Mouse (Mus musculus): Measurements from ENCODE around the gene Fev.

Gene Fev

DNA sequence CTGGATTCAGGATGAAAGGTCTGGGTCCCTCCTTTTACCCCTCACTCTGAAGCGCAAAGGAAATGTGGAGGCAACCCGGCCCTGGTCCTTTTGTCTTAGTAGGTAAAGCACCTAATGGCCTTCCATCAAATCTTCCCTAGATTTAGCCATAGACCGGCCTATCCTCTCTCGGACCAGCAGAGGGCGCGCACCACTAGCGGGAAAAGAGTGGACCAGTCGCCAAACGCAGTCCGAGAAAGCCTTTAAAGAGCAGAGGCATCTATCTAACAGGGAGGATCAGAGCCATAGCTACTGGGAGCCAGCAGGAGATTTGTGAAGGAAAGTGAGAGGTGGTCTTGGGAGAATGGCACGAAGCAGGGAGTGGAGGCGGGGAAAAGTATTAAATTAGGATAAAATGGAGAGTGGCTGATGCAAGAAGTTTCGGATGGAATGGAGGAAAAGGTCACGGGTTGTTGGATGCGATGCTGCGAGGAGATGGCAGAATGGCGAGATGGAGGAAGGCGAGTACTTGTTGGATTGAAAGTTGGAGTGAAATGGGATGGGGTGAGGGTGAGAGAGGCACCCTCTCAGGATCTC, 4.3 kb downstream of the Fev start:
- peak; percentile 80 for DNase-seq (ENCODE audit: low read depth, low spot score)

DNA sequence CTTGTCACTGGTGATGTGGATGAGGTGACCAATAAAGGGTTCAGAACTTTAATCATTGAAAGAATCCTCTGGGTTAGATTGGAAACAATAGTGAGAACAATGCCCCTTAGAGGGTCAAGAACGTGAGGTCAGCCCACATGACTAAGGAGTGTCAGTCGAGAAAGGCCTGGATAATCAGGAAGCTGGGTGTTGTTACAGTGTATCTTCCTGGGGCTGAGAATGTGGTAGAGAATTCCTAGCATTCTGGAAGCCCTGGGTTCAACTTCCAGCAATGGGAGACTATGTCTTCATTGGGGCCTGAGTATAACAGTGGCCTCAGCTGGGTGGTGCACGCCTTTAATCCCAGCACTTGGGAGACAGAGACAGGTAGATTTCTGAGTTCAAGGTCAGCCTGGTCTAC, 8.0 kb downstream of the Fev start:
- DNase-seq (ENCODE audit: low read depth, low spot score), result no peak

DNA sequence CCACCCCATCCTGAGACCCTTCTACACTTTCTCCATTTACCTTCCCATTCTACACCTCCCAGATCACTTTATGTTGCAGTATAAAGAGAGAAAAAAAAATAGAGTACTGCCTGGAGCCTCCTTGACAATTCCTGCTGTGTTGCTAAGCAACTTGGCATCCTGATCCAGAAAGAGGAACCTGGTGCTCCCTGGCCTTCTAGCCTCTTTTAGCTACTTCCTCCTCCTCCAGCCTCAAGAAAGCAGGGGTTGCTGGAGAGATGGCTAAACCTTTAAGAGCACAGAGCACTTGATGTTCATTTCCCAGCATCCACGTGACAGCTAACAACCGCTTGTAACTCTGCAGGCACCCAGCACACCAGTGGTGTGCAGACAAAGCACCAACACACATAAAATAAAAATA, 13.0 kb downstream of the Fev start:
- DNase-seq (ENCODE audit: low read depth, low spot score), result no peak

DNA sequence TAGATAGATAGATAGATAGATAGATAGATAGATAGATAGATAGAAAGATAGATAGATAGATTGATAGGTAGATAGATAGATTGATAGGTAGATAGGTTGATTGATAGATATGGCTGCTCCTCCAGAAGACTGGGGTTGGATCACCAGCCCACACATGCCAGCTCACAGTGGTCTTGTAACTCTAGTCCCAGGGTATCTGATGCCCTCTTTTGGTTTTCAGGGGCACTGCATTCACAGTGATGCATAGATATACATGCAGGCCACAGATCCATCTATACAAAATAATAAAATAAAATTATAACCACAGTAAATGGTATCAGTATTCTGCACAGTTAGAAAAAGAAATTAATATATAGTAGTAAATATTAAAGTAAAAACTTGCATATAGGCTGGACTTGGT, 23.4 kb downstream of the Fev start:
- DNase-seq (ENCODE audit: low read depth, low spot score), result no peak

DNA sequence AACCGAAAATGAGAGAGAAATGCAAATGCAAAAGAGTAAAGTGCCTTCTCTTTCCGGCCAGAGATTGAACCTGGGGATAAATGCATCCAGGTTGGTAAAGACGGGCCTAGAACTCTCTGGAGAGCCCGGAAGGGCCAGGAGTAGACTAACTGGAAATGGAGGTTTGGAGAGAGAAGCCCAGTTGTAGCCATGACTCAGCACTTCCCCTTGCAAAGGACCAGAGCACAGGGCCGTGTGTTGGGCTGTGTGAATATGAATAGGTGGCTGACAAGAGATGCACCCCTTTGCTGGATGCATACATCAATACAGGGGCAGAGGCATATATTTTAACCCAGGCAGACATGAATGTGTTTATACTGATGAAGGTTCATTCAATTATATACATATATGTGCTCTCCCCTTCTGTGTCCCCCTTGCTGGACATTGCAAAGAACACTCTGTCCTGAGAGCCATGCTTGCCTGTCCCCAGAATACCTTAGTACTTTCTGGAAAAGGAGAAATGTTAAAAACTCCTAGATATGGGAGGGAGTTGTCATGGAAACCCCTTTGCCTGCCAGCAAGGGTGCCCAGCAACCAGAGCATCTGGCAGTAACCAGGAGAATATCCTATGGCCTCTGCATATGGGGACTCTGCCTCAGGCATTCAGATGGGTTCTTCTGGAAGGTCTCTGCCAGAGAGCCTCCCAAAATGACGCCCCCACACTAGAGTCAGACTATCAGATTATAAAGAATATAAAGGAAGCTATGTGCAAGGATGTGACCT, 25.8 kb downstream of the Fev start:
- no peak for DNase-seq (ENCODE audit: low read depth, low spot score)

DNA sequence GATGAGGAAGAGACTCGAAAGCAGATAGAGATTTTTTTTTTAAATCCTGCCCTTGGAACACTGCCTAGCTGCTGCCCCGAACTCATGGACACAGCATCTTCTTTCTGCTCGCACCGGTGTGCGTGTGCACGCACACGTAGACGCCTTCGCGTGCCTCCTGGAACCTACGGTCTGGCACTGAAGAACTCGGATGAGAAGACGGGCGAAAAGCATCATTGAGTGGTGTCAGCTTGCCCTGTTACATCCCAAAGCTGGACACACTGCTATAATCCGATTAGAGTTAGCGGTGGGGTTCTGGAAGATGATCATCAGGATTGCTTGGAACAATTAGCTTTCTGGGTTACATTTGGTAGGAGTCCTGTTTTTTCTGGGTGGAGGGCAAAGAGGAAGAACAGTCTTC, 26.4 kb downstream of the Fev start:
- DNase-seq (ENCODE audit: low read depth, low spot score), result no peak

DNA sequence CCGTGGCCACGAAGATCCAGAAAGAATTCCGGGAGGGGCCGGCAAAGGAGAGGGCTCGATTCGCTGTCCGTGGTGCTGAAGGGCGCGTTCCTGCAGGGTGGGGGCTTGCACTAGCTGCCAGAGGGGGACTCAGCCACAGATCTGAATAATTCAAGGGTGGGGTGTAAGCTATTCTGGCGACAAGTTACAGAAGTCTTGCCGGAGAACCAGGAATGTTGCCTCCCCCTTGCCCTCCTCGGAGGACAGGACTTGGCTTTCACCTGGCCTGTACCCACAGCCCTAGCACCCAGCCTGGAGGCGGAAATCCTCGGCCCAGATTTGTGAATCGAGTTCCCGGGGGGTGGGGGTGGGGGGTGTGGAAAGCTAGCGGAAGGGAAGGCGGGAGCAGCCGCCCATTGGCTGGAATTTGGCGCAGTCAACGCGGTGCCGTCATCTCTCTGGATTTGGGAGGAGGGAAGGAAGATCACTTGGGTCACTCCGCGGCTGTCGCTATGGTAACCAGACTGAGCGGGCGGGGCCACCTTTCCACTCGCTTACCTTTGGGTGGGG, 27.0 kb downstream of the Fev start:
- DNase-seq (ENCODE audit: low read depth, low spot score), result no peak

DNA sequence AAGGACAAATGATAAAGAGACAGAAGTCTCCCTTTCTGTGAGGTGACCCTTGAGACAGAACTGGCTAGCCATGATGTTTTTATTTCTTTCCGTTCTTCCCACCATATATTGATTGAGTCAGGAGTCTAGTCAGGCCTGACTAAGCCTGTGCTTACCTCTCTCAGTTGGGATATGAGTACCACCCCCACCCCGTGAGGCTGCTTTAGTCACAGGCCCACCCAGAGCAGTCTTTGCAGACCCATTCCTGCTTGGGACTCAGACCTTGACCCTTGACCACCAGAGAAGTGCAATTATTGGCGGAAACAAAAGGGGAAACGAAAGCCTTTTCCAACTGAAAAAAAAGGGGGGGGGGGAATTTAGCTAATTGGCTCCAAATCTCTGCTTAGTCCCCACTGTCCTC, 27.5 kb downstream of the Fev start:
- no peak for DNase-seq (ENCODE audit: low read depth, low spot score)

DNA sequence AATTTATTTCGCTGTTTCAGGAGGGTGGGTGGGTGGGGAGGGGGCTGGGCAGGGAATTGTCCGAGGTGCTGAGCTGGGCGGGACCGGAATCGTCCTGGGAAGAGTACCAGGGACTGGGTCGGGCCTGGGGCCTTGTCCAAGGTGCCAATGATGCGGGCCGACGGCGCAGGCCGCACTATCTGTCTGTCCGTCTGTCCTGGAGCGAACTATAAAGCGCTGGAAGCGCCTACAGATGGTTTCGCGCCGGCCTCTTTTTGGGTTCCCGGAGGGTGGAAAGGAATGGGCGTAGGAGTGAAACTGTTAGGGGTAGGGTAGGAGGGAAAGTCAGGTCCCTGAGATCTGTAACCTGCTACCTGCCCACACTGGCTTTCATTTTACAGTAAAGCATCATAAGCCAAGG, 28.0 kb downstream of the Fev start:
- DNase-seq (ENCODE audit: low read depth, low spot score), result no peak

DNA sequence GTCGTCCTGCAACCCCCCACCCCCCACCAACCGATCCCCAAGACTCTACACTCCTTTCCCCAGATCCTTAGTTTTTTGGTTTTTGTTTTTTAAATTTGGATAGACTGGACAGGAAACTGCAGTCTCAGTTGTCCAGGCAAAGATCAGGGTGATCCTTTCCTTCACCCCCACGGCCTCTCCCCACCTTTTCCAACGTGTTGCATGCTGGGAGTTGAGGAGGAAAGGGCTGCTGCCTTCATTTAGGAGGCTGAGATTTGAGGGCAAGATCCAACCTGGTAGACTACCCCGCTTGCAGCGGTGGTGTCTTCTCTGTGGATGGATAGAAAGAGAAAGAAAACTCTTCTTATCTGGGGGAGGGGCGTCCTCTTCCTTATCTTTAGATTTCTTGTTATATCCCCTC, 28.4 kb downstream of the Fev start:
- no peak for DNase-seq (ENCODE audit: low read depth, low spot score)

DNA sequence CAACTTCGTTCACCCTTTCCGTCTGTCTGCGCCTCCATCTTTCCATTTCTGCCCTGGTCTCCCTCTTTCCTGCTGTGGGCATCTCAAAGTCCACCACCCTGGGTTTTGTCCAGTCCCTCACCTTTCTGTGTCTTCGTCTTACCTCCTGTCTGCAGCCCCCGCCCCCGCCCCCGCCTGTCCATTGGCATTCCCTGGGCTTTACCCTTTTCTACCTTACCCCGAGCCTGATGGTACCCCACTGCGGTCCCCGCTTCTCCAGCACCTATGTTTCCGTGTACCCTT, 28.8 kb downstream of the Fev start:
- DNase-seq (ENCODE audit: low read depth, low spot score), result no peak

DNA sequence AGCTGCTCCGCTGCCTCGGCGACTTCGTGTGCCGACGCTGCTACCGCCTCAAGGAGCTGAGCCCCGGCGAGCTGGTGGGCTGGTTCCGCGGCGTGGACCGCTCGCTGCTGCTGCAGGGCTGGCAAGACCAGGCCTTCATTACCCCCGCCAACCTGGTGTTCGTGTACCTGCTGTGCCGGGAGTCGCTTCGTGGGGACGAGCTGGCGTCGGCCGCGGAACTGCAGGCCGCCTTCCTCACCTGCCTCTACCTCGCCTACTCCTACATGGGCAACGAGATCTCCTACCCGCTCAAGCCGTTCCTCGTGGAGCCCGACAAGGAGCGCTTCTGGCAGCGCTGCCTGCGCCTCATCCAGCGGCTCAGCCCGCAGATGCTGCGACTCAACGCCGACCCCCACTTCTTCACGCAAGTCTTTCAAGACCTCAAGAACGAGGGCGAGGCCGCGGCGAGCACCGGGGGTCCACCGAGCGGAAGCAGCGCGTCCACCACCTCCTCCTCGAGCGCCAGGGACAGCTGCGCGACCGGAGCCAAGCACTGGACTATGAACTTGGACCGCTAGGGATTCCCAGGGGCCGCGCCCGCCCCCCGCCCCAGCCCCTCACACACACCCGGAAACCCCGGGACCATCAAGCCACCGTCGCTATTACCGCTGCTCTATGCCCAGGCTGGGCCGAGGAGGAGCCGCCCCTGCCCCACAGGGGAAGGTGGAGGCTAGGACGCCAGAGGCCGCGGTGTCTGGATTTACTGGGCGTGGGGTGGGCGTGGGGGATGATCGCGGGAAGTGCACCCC, 29.4 kb downstream of the Fev start:
- no peak for DNase-seq (ENCODE audit: low read depth, low spot score)

DNA sequence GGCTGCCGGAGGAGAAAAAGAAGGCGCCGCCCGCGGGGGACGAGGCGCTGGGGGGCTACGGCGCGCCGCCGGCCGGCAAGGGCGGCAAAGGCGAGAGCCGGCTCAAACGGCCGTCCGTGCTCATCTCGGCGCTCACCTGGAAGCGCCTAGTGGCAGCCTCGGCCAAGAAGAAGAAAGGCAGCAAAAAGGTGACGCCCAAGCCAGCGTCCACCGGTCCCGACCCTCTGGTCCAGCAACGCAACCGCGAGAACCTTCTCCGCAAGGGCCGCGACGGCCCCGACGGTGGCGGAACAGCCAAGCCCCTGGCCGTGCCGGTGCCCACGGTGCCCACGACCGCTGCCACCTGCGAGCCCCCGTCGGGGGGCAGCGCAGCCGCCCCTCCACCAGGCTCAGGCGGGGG, 30.1 kb downstream of the Fev start:
- DNase-seq (ENCODE audit: low read depth, low spot score), result no peak

DNA sequence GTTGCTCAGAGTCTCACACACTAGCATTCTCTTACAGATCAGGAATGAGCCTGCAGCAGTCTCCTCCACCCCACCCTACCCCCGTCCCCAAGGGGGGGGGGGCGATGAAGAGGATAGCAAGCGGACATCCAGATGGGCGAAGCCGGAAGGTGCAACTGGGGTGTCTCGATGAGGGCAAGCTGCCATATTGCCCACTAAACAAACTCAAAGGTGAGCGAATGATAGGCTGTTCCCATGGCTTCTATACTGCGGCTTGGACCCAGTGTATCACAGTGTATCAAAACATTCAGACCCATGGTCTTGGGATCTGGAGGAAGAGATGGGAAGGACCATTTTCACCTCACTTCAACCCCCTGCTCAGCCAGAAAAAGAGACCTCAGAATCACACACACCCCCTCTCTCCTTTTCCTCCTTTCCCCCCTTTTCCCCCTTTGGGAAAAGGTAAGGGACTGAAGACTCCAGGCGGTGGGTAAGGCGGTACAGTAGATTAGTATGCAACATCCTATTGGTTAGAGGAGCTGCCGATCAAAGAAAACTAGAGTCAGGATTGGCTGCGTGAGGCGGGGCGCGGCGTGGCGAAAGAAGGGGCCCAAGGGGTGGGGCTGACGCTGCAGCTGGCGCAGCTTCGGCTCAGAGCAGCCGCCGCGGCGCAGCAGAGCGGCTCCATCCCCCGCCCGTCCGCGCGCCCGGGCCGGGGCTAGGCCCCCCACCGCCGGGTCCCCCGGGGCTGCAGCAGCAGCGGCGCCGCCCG, 30.7 kb downstream of the Fev start, which contains the start of gene Cdk5r2:
TSS of gene Cdk5r2 (plus strand) at position 629 of the 751 bp plus-strand sequence.
- no peak for DNase-seq (ENCODE audit: low read depth, low spot score)

DNA sequence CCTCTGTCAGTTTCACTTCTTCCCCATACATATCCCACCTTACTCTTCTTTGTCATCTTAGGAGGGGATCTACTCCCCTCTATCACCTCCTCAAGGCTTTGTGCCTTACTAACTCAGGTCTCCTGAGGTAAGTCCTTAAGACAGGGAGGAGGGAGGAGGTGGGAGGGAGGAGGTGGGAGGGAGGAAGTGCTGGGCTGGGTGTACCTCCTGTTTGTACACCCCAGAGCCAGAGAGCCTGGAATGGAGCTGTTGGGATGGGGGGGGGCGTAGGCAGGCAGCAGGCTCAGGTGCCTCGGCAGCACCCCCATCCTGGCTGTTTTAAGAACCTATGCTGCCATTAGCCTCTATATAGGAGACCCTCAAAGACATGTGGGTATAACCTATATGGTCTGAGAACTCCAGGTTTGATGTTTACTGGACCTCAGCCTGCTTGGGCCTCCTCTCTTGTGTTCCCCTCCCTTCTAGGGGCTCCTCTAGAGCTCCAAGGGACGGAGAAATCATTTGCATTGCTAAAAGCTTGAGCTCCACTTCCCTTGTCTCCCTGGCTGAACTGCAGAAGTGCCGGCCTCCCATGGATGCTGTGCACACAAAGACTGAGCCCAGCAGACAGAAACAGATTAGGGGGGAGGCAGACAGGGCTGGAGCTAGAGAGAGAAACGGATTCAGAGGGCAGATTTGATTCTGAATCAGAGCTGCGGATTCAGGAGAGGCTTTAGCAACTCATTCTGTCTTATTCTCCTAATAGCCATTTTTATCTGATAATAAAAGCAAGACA, 34.0 kb downstream of the Fev start:
- no peak for DNase-seq (ENCODE audit: low read depth, low spot score)

DNA sequence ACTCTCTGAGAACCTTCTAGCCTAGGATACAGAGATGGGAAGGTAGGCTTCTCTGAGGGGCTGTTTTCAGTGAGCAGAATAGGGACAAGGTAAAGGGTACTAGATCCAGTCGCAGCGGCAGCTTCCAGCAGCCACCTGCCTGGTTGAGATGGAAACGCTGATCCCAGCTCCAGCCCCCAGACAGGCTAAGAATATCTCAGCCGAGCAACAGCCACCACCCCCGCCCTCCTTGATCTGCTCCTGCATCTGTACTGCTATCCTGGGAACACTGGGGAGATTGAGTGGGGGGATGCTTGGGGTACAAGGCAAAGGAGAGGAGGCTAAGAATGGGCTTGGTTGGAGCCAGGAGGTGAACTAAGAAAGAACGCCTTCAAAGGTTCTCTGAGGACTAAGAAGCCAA, 35.0 kb downstream of the Fev start:
- no peak for DNase-seq (ENCODE audit: low read depth, low spot score)

DNA sequence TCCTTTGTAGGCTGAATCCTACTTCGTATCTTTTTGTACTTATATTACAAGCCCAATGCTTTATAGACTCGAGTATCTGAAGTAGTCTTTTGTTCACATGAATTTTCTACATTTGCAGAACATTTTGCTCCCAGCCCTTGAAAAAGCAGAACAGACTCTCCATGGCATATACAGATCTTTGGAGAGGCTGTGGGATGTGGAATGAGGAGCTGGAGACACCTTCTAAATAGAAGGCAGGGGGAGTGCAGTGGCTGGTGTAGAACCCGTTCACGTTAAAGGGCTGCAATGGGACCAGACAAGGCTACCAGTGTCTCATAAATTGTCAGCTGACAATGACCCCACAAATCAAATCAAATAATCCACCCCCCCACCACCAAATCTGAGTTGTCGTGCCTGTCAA, 36.3 kb downstream of the Fev start:
- no peak for DNase-seq (ENCODE audit: low read depth, low spot score)

DNA sequence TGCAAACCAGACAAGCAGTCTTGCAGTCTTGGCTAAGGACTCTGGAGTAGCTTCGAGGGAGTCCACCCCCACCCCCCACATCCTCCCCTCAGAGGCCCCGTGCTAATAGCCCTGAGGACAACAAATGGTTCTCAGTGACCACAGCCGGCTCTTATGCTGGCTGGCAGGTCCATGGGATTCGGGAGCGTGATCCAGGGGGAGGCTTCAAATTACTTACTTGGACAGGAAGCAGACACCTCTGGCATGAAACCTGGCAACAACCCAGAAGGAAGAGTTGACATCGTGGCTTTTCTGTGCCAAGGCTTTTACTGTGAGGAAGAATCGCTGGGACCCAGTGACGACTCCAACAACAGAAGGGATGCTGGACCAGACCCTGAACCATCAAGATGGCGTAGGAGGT, 38.9 kb downstream of the Fev start:
- peak; percentile 9 for DNase-seq (ENCODE audit: low read depth, low spot score)

DNA sequence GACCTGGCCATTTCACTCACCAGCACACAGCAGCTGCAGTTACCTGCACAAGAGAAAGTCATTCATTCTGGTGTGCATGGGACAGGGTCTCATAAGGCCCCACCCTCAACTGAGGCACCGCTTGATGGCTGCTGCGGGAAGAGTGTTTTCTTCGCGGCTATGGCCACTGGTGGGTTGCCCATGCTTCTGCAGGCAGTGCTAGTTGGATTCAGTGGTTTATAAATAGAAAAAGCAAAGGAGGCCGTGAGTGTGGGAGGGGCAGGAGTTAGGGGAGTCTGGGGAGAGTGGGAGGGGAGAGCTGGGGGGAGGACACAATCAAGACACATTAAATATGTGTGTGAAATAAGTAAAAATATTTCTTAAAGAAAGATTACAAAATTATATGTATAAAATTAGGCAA, 42.1 kb downstream of the Fev start:
- DNase-seq (ENCODE audit: low read depth, low spot score), result no peak

DNA sequence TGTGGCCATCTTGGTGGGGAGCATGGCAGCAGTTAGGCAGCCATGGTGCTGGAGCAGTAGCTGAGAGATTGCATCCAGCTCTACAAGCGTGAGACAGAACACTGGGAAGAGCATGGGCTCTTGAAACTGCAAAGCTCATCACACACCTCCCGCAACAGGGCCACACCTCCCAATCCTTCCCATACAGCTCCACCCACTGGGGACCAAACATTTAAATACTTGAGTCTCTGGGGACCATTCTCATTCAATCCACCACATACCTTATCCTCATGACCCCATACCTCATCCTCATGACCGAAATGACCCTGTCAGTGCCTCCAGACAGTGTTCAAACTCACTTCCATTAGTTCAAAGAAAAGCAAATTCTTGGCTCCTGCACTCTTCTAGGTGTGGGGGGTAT, 52.0 kb downstream of the Fev start:
- no peak for DNase-seq (ENCODE audit: low read depth, low spot score)
